Mouse (Mus musculus) cerebellum, adult 2 months (tissue): ENCODE data around the gene Tenm2. TPM values are rescaled to one million over a fixed set of nuclear protein-coding genes. Genes with fewer than 3 reads are reported as not detected.

Experiments
- DNase-seq, 2 experiments: peaks; one replicate each; pipeline ENCODE4 v3.0.0; 2021
- H3K27ac ChIP-seq: fragments of 200-500 bp; 2 replicates; pipeline ENCODE4 v1.5.1; 2012; ENCODE audit warnings: low read length, control low read depth, inconsistent platforms; ENCODE audit not compliant: insufficient read depth
- H3K27me3 ChIP-seq: fragments of 200-500 bp; 2 replicates; pipeline ENCODE4 v1.6.1; 2012; ENCODE audit warnings: inconsistent platforms, mild to moderate bottlenecking, low read length, moderate library complexity; ENCODE audit not compliant: control insufficient read depth, insufficient read depth
- H3K4me1 ChIP-seq: fragments of 200-500 bp; 2 replicates; pipeline ENCODE4 v1.6.1; 2011; ENCODE audit warnings: low read length; ENCODE audit not compliant: control insufficient read depth, insufficient read depth
- H3K4me3 ChIP-seq: fragments of 200-500 bp; replicated peaks from 2 replicates; pipeline ENCODE3; 2011; ENCODE audit warnings: mild to moderate bottlenecking, low read depth, low read length, control low read depth; ENCODE audit not compliant: insufficient read depth
- CTCF ChIP-seq: fragments of 200-500 bp; IDR thresholded peaks from 2 replicates; pipeline ENCODE4 v1.5.1; 2011; ENCODE audit warnings: low read depth, mild to moderate bottlenecking, control low read depth, low read length, moderate library complexity, borderline replicate concordance; ENCODE audit not compliant: insufficient read depth
- POLR2A ChIP-seq: fragments of 200-500 bp; IDR thresholded peaks from 2 replicates; pipeline ENCODE4 v1.6.1; 2011; ENCODE audit warnings: low read length, control low read depth, borderline replicate concordance; ENCODE audit not compliant: insufficient read depth
- WGBS: fragments of 180-500 bp; shearing (Covaris S2); methylation state at CpG from one replicate; pipeline ENCODE4 v1.1.7; 2018; 5-methylcytosine and 5-hydroxymethylcytosine counted together
- polyA plus RNA-seq: library from polyadenylated mRNA; depleted of rRNA; stranded (reverse); fragments of >200 nt; gene quantifications from 2 replicates; pipeline ENCODE4 v1.2.3, GENCODE M21; 2012

Gene Tenm2
- polyA plus RNA-seq, 1 experiment = 9.1 TPM

DNA sequence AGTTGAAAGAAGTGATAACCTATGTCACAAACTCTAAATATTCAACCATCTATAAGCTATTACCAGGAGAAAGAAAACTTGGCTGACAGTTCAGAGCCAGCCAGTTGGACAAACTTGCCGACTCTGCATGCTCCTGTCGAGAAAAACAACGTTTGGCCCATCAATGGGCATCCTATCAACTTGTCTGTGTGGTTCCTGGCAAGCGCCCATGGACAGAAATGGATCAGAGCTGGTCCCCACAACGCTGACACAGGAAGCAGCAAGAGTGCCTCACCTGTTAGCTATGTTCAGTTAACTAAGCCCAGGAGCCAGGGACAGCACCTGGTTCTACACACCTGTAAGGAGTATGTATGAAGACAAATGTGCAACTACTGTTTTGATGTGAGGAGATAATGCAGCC lies 908.5 kb downstream of the Tenm2 start:
- no peak for TF ChIP-seq CTCF
- TF ChIP-seq POLR2A = no peak
- WGBS = 3% methylated on average over 5 of the region's 5 CpGs
- peaks cover 3% of the 10 kb centered on the region for H3K4me1 ChIP-seq
- no peak overlapping the region for H3K4me3 ChIP-seq
- no peak overlapping the region for H3K27ac ChIP-seq
- no peaks in the 10 kb centered on the region for H3K27me3 ChIP-seq
- DNase-seq = peak; percentile 81 to 88

GRCm38 (mm10) chr11:36309317-36309716 lies 926.4 kb downstream of the Tenm2 start:
- 85% methylated on average over 4 of the region's 4 CpGs for whole genome bisulfite sequencing
- no peak for TF ChIP-seq POLR2A
- no peak for TF ChIP-seq CTCF
- no peak overlapping the region for H3K27ac ChIP-seq
- DNase-seq = no peak
- no peaks in the 10 kb centered on the region for H3K27me3 ChIP-seq
- H3K4me3 ChIP-seq = no peak overlapping the region
- H3K4me1 ChIP-seq = peaks cover 7% of the 10 kb centered on the region

DNA sequence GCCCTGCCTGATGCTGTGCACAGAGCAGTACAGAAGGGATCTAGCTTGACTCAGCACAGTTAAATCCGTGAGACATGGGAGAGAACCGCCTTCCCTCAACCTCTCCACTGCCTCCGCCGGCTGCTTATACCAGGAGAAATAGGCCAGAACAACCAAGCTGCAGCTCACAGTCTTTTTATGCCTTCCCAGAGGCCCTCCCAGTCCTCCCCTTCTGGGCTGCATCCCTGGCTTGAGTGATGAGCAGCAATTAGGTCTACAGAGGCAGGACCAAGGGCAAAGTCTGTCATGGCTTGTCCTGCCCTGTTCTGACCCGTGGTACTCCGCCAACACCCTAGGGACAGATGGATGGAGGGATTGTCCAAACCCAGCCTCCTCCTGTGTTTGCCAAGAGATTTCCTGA lies 928.5 kb downstream of the Tenm2 start:
- TF ChIP-seq POLR2A (no peak), CTCF (no peak)
- peak; percentile 27 to 51 for DNase-seq
- no peaks in the 10 kb centered on the region for H3K27me3 ChIP-seq
- H3K4me3 ChIP-seq = no peak overlapping the region
- H3K27ac ChIP-seq = no peak overlapping the region
- peaks cover 7% of the 10 kb centered on the region for H3K4me1 ChIP-seq
- 63% methylated on average over 6 of the region's 6 CpGs for WGBS

DNA sequence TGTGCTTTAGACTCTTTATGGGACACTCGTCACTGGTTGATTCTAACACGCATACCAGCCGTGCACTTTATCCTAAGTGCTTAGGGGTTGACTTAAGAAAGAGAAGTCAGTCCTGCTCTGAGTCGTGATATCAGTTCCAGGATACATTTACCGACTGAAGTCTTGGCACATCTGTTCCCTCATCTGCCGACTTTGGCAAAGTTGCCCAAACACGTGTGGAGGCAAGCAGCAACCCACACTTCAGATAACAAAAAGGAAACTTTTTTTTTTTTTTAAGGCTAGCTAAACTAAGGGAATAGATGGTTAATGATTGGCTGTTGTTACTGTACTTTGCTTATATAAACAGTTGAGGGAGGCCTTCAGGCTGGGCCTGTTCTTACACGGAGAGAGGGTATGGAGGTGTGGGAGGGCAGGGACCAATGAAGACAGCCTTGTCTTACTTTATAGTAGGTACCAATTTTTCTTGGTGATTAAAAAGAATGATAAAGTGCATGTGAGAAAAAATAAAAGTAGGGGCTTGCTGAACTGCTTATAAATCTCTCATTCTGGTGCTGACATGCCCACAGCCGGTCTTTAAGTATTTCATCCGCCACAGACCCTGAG lies 930.3 kb downstream of the Tenm2 start:
- 86% methylated on average over 10 of the region's 10 CpGs for WGBS
- no peak overlapping the region for H3K4me3 ChIP-seq
- H3K4me1 ChIP-seq = peaks cover 7% of the 10 kb centered on the region
- no peak for DNase-seq
- TF ChIP-seq POLR2A = no peak
- no peak for TF ChIP-seq CTCF
- H3K27ac ChIP-seq = no peak overlapping the region
- H3K27me3 ChIP-seq = no peaks in the 10 kb centered on the region

DNA sequence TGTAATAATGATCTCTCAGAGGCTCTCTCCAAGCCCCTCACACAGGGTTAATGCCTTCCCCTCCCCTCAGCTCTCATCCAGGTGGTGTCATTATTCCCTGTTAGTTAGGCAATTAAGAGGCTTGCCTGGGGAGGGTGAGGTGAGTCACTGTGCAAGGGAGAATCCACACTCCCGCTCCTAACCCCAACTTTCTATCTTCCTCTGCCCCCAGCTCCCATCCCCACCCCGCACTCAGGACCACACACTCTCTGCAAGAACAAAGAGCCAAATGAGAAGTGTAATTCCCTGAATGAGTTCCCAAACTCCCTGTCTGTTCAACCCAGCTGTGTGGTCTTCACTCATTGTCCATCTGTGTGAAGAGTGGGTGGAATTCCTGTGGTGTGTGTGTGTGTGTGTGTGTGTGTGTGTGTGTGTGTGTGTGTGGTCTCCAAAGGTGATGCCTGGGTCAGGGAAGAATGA lies 932.8 kb downstream of the Tenm2 start:
- H3K4me3 ChIP-seq = no peak overlapping the region
- 84% methylated on average over 2 of the region's 2 CpGs for WGBS
- no peak for DNase-seq
- H3K27ac ChIP-seq = no peak overlapping the region
- peaks cover 7% of the 10 kb centered on the region for H3K4me1 ChIP-seq
- H3K27me3 ChIP-seq = no peaks in the 10 kb centered on the region
- TF ChIP-seq POLR2A (no peak), CTCF (no peak)

- no peaks in the 10 kb centered on the region for H3K27me3 ChIP-seq
- peak; percentile 34 to 42 for DNase-seq
- H3K4me3 ChIP-seq = no peak overlapping the region
- H3K27ac ChIP-seq = no peak overlapping the region
- 19% methylated on average over 7 of the region's 7 CpGs for WGBS
- peaks cover 3% of the 10 kb centered on the region; the same call in 1 of the 2 replicates for H3K4me1 ChIP-seq
- TF ChIP-seq CTCF (no peak), POLR2A (no peak)
Observed at GRCm38 (mm10) chr11:36302096-36302495, 933.7 kb downstream of the Tenm2 start.

DNA sequence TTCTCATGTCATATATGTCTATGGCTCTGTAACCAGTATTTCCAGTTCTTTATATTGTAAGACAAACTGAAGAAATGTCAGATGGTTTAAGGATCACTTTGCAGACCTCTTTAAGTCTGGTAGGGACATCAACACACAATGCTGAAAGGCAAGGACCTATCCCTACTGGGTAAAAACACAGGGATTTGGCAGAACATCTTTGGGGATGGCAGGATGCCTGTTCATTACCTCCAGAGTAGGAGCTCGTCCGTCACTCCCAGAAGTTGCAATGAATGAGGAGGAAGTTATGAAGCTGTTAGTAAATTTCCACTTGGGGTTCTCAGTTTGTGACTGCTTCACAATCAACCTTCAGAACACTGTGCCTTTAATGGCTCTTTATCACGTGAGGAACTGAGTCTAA lies 939.2 kb downstream of the Tenm2 start:
- Histone ChIP-seq H3K4me1 (no peaks in the 10 kb centered on the region), H3K4me3 (no peak overlapping the region), H3K27ac (no peak overlapping the region), H3K27me3 (no peaks in the 10 kb centered on the region)
- 66% methylated on average over 3 of the region's 3 CpGs for WGBS
- DNase-seq = no peak
- TF ChIP-seq POLR2A (no peak), CTCF (no peak)

GRCm38 (mm10) chr11:36292206-36292605 lies 943.6 kb downstream of the Tenm2 start:
- no peak for TF ChIP-seq POLR2A
- TF ChIP-seq CTCF = no peak
- WGBS = 61% methylated on average over 6 of the region's 6 CpGs
- no peak overlapping the region for H3K4me3 ChIP-seq
- H3K27me3 ChIP-seq = no peaks in the 10 kb centered on the region
- no peaks in the 10 kb centered on the region for H3K4me1 ChIP-seq
- no peak for DNase-seq
- H3K27ac ChIP-seq = no peak overlapping the region
